Mouse (Mus musculus): ENCODE measurements around the gene Wdr11. TPM values are rescaled to one million over a fixed set of nuclear protein-coding genes. Genes with fewer than 3 reads are reported as not detected.

Wdr11 gene
- polyA plus RNA-seq, 1 experiment from 2014 or later = 44.7 TPM

- Histone ChIP-seq H3K4me3 (no peak overlapping the region), H3K27ac (no peak overlapping the region), H3K36me3 (no peaks in the 10 kb centered on the region), H3K9ac (no peak overlapping the region), H3K27me3 (no peaks in the 10 kb centered on the region), H3K9me3 (replicated peaks) (no peaks in the 10 kb centered on the region), H3K4me1 (peaks cover 8% of the 10 kb centered on the region), H3K4me2 (replicated peaks) (no peak overlapping the region)
- WGBS = 58% methylated on average over 9 of the region's 9 CpGs
- no peak for ATAC-seq (ENCODE audit: low FRiP score)
These were observed 82.1 kb downstream of the Wdr11 start for GRCm38 (mm10) chr7:129673776-129674175.

DNA sequence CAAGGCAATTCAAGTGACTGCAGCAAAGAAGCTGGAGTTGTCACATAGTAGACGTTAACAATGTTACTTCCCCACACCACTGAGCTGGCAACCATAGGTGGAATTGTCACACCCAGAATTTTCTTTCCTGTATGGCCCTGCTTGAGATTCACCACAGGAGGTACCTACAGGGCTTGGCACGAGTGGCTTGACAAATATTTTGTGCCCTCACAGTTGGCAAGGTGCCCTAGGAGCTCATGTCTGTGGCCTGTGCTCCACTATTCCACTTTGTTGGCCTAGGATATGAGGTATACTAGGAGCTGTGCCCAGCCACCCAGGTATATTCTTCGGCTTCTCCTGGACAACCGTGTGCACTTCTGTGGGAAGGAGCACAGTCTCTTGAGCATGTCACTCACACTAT is 82.9 kb downstream of the Wdr11 start:
- 81% methylated on average over 4 of the region's 4 CpGs for WGBS

DNA sequence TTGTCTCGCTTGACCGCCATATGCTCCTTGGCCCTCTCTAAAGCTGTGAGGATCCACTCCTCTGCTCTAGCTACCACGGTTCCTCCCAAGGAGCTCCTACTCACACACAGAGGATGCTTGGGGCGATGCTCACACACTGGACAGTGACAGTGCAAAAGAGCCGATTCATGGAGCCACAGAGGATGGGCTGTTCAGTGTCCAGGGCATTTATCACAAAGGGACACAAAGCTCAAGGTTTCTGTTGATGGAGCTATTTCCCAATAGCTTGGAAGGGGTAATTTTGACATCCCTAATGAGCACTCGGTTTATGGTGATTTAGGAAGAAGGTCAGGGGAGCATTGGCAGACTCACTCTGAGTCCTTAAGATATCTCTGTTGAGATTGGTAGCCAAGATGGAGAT is 84.2 kb downstream of the Wdr11 start:
- Histone ChIP-seq H3K4me3 (no peak overlapping the region), H3K9ac (no peak overlapping the region), H3K36me3 (no peaks in the 10 kb centered on the region), H3K27me3 (no peaks in the 10 kb centered on the region), H3K9me3 (replicated peaks) (no peaks in the 10 kb centered on the region), H3K4me2 (replicated peaks) (no peak overlapping the region), H3K27ac (no peak overlapping the region), H3K4me1 (peaks cover 11% of the 10 kb centered on the region)
- 94% methylated on average over 6 of the region's 6 CpGs for WGBS
- no peak for ATAC-seq (ENCODE audit: low FRiP score)

More for the DNA sequence above, 82.9 kb downstream of the Wdr11 start:
- peaks cover 8% of the 10 kb centered on the region for H3K4me1 ChIP-seq
- H3K4me2 ChIP-seq (replicated peaks) = no peak overlapping the region
- no peak overlapping the region for H3K9ac ChIP-seq
- no peaks in the 10 kb centered on the region for H3K27me3 ChIP-seq
- H3K9me3 ChIP-seq (replicated peaks) = no peaks in the 10 kb centered on the region
- H3K4me3 ChIP-seq = no peak overlapping the region
- H3K27ac ChIP-seq = no peak overlapping the region
- no peak for ATAC-seq (ENCODE audit: low FRiP score)
- no peaks in the 10 kb centered on the region for H3K36me3 ChIP-seq

GRCm38 (mm10) chr7:129677141-129677540 is 85.5 kb downstream of the Wdr11 start:
- H3K4me3 ChIP-seq = no peak overlapping the region
- peaks cover 14% of the 10 kb centered on the region for H3K4me1 ChIP-seq
- H3K36me3 ChIP-seq = no peaks in the 10 kb centered on the region
- H3K9ac ChIP-seq = no peak overlapping the region
- no peak overlapping the region for H3K27ac ChIP-seq
- no peak overlapping the region for H3K4me2 ChIP-seq (replicated peaks)
- no peaks in the 10 kb centered on the region for H3K9me3 ChIP-seq (replicated peaks)
- 80% methylated on average over 4 of the region's 4 CpGs for WGBS
- ATAC-seq (ENCODE audit: low FRiP score) = no peak
- no peaks in the 10 kb centered on the region for H3K27me3 ChIP-seq

- WGBS = 64% methylated on average over 8 of the region's 8 CpGs
These were observed 86.8 kb downstream of the Wdr11 start for GRCm38 (mm10) chr7:129678431-129678830.

GRCm38 (mm10) chr7:129678972-129679371 is 87.3 kb downstream of the Wdr11 start:
- no peak overlapping the region for H3K27ac ChIP-seq
- H3K4me2 ChIP-seq (replicated peaks) = no peak overlapping the region
- no peak overlapping the region for H3K4me3 ChIP-seq
- no peaks in the 10 kb centered on the region for H3K9me3 ChIP-seq (replicated peaks)
- no peaks in the 10 kb centered on the region for H3K36me3 ChIP-seq
- ATAC-seq (ENCODE audit: low FRiP score) = no peak
- 60% methylated on average over 8 of the region's 8 CpGs for WGBS
- no peak overlapping the region for H3K9ac ChIP-seq
- H3K27me3 ChIP-seq = 0 out of 2 replicates have a peak, but pooled peaks cover 3% of the 10 kb centered on the region
- H3K4me1 ChIP-seq = peaks cover 8% of the 10 kb centered on the region

More at GRCm38 (mm10) chr7:129678431-129678830, 86.8 kb downstream of the Wdr11 start:
- H3K4me2 ChIP-seq (replicated peaks) = no peak overlapping the region
- no peak overlapping the region for H3K9ac ChIP-seq
- ATAC-seq (ENCODE audit: low FRiP score) = no peak
- no peak overlapping the region for H3K27ac ChIP-seq
- no peaks in the 10 kb centered on the region for H3K9me3 ChIP-seq (replicated peaks)
- 0 out of 2 replicates have a peak, but pooled peaks cover 3% of the 10 kb centered on the region for H3K27me3 ChIP-seq
- H3K4me3 ChIP-seq = no peak overlapping the region
- peaks cover 13% of the 10 kb centered on the region for H3K4me1 ChIP-seq
- no peaks in the 10 kb centered on the region for H3K36me3 ChIP-seq

DNA sequence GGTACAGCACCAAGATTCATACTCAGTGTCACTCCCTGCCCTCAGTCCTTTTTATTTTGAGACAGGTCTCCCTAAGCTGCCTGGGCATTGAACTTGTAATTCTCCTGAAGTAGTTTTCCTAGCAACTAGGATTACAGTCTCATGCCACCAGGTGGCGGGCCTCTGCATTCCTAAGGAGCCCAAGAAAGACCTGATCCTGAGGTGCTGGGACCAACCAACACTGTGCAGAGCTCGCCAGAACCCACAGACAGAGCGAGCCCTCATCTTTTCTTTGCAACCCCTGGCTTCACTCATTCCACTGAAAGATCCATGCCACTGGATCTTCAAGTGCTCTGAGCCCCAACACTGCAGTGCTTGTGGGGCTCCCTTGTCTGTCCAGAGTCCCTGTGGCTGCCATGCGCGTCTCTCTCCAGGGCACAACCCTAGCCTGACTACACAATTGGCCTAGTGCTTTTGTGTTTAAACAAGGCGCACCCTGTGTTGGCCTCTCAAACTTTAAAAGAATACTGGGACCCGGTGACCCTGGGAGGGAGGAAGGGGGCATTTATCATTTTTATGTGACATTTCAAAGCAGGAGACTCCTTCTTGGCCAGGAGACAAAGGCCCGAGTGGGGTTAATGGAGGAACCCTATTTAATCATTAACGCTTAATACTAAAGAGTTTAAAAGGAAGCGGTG is 89.0 kb downstream of the Wdr11 start:
- H3K27ac ChIP-seq = no peak overlapping the region
- no peak for ATAC-seq (ENCODE audit: low FRiP score)
- WGBS = 30% methylated on average over 10 of the region's 10 CpGs

GRCm38 (mm10) chr7:129682525-129682924 is 90.9 kb downstream of the Wdr11 start:
- Histone ChIP-seq H3K36me3 (no peaks in the 10 kb centered on the region), H3K9ac (no peak overlapping the region), H3K4me1 (peaks cover 6% of the 10 kb centered on the region; the same call in 1 of the 2 replicates), H3K27ac (no peak overlapping the region), H3K4me3 (no peak overlapping the region), H3K4me2 (replicated peaks) (no peak overlapping the region), H3K9me3 (replicated peaks) (no peaks in the 10 kb centered on the region), H3K27me3 (0 out of 2 replicates have a peak, but pooled peaks cover 3% of the 10 kb centered on the region)
- ATAC-seq (ENCODE audit: low FRiP score) = no peak
- 62% methylated on average over 3 of the region's 3 CpGs for WGBS

More for the DNA sequence above, 89.0 kb downstream of the Wdr11 start:
- Histone ChIP-seq H3K9ac (no peak overlapping the region), H3K27me3 (0 out of 2 replicates have a peak, but pooled peaks cover 3% of the 10 kb centered on the region), H3K4me2 (replicated peaks) (no peak overlapping the region), H3K36me3 (no peaks in the 10 kb centered on the region), H3K9me3 (replicated peaks) (no peaks in the 10 kb centered on the region), H3K4me3 (no peak overlapping the region), H3K4me1 (peaks cover 6% of the 10 kb centered on the region; the same call in 1 of the 2 replicates)

DNA sequence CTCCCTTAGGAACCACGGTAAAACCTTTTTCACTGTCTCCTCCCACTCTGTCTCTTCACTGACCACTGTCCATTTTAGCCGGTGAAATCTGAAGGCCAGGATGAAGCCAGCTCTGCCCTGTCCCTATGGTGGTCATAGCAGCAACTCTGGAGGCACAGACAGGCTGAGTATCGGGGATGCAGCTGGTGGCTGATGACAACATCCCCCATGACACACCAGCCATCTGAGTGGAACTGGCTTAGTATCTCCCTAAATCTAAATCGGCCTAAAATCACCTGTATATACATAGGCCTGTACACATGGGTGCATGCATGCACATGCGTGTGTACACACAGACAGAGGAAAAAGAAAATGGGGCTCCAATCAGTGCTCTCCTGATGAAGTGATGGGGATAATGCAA is 93.7 kb downstream of the Wdr11 start:
- WGBS = 80% methylated on average over 5 of the region's 5 CpGs
- Histone ChIP-seq H3K27ac (no peak overlapping the region), H3K9ac (no peak overlapping the region), H3K9me3 (replicated peaks) (no peaks in the 10 kb centered on the region), H3K4me2 (replicated peaks) (no peak overlapping the region), H3K27me3 (0 out of 2 replicates have a peak, but pooled peaks cover 3% of the 10 kb centered on the region), H3K4me3 (no peak overlapping the region), H3K4me1 (peaks cover 6% of the 10 kb centered on the region; the same call in 1 of the 2 replicates), H3K36me3 (no peaks in the 10 kb centered on the region)
- ATAC-seq (ENCODE audit: low FRiP score) = no peak
